Mouse (Mus musculus) right cerebral cortex, adult 18-20 months (tissue): ENCODE results near the gene Pde6g.
"Not testable (repeated sequence)": the region's sequence is repeated elsewhere in the genome, so short reads cannot be mapped to it uniquely, and the experiment has no call there.

ENCODE experiments used
- DNase-seq: peaks from one replicate; pipeline ENCODE4 v3.0.0; 2022; ENCODE audit warnings: mixed read lengths

The Pde6g gene

GRCm38 (mm10) chr11:120418592-120418991 is 34.7 kb downstream of the Pde6g start:
- no peak for DNase-seq

GRCm38 (mm10) chr11:120417852-120418251 is 35.4 kb downstream of the Pde6g start:
- no peak for DNase-seq

DNA sequence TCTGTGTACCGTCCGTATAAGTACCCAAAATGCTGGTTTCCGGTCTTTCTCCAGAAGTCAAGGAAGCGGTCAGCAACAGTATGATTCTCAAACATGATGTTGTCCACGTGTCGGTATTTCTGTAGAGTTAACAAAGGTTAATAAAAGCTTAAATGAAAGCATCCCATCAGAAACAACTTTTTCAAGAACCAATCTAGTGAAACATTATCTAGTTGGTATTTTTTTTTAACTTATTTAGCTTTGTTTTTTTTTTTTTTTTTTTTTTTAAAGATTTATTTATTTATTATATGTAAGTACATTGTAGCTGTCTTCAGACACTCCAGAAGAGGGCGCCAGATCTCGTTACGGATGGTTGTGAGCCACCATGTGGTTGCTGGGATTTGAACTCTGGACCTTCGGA is 39.7 kb downstream of the Pde6g start:
- DNase-seq: not testable (repeated sequence)

GRCm38 (mm10) chr11:120406445-120406844 is 46.9 kb downstream of the Pde6g start:
- DNase-seq: no peak

DNA sequence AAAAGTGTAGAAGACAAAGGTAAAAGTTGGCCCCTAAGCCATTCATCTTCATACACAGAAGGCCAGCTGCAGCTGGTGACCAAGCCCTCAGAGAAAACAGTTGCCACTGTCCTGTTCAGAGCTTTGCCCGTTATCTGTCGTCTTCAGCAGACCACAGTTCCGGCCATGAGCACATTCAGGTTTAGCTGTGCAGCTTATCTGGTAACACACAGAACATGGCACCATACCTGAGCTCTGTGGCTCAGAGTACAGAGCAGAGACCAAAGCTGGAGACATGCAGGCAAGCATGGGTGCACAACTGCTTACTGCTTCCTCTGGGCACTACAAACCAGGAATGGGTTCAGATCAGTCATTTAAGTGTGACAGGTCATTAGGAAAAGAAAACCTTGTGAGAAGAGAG is 47.4 kb downstream of the Pde6g start:
- DNase-seq: no peak

GRCm38 (mm10) chr11:120404814-120405213 is 48.5 kb downstream of the Pde6g start:
- no peak for DNase-seq

GRCm38 (mm10) chr11:120399319-120399718 is 54.0 kb downstream of the Pde6g start:
- no peak for DNase-seq
